ENCODE assay signal across 14 mouse cellular contexts in the genomic region with DNA sequence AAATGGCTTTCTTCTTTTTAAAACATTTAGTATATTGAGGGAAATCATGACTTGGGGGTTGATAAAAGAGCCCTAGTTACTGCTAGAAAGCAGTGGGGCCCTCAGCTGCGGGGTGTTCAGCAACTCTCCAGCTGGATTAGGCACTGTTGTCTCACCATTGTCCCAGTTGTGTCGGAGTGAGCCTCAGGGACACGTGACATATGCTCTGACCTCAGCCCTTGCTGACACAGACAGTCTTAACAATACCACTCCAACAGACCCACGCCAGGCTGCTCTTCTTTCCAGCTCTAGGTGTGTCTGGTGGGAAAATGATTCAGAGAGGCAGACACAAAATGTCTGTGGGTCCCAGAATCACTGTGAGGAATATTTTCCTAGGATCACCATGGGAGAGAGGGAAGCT.
DNase-seq lines count a peak whose midpoint lies in the region; ATAC-seq and TF ChIP-seq lines count a peak whose summit lies in the region.
"Had no signal": no experiment of that assay in that cellular context is flagged by ENCODE, and none has a peak within 500 bp of the region (broad histone marks: within the 10 kb centered on the region; RNA-seq: fewer than 3 reads in every experiment).

No protein-coding gene starts in this region.

- no peaks in the 10 kb centered on the region for H3K79me2 ChIP-seq in heart, adult 2 months (replicated peaks; ENCODE audit: control insufficient read depth, insufficient read depth, low read length)
- no peaks in the 10 kb centered on the region for H3K79me2 ChIP-seq in C2C12 (ENCODE audit: control insufficient read depth, insufficient read depth)

- intact Hi-C loops in heart, adult 2 months (cut with DNase I) = no loop called here
- intact Hi-C loops in left cerebral cortex, postnatal 14 days (cut with DNase I) = no loop called here

- no peak for TF ChIP-seq EP300 in heart, adult 2 months (IDR thresholded peaks at IDR 0.05; ENCODE audit: insufficient read depth, low read depth, low read length)
- TF ChIP-seq EP300 in liver, postnatal 0 days (IDR thresholded peaks at IDR 0.05; ENCODE audit: low read depth) = no peak

- no peak overlapping the region for H3ac ChIP-seq in C2C12 (ENCODE audit: control insufficient read depth, insufficient read length, low read depth)

- no peak for TF ChIP-seq POLR2A in heart, adult 2 months (IDR thresholded peaks at IDR 0.05; ENCODE audit: insufficient read depth, low read depth, low read length)

- TF ChIP-seq CTCF in heart, adult 2 months (IDR thresholded peaks at IDR 0.05) = no peak
- TF ChIP-seq CTCF in liver, postnatal 0 days (IDR thresholded peaks at IDR 0.05; ENCODE audit: low read depth) = no peak
- TF ChIP-seq CTCF in C2C12 (IDR thresholded peaks at IDR 0.05; ENCODE audit: control insufficient read depth, insufficient read depth, insufficient read length) = no peak

- no peaks in the 10 kb centered on the region; the same call in 1 of the 2 replicates for H3K36me3 ChIP-seq in heart, adult 2 months (ENCODE audit: control insufficient read depth, insufficient read depth, low read length)
- no peaks in the 10 kb centered on the region for H3K36me3 ChIP-seq in liver, postnatal 0 days (replicated peaks; ENCODE audit: insufficient read depth, low read length)
- H3K36me3 ChIP-seq in liver, embryonic 11.5 days (ENCODE audit: control insufficient read depth, insufficient read depth, low read length) = no peaks in the 10 kb centered on the region
- no peaks in the 10 kb centered on the region for H3K36me3 ChIP-seq in C2C12 (ENCODE audit: control insufficient read depth, insufficient read depth)
- H3K36me3 ChIP-seq: intestine, embryonic 15.5 days; limb, embryonic 13.5 days had no signal

- 0 out of 2 replicates have a peak, but pooled peaks have one; percentile 27 for ATAC-seq in liver, postnatal 0 days
- no peak for ATAC-seq in liver, embryonic 11.5 days (replicated peaks; ENCODE audit: low FRiP score)
- peak; percentile 27; the same call in 1 of the 2 replicates for ATAC-seq in granulocyte monocyte progenitor cell, adult 5-6 weeks (replicated peaks; ENCODE audit: poor library complexity, severe bottlenecking)
- ATAC-seq: activated CD4-positive, CD25-positive, alpha-beta regulatory T cell, adult 4 months; intestine, embryonic 15.5 days had no signal

- H3K4me1 ChIP-seq in heart, adult 2 months (ENCODE audit: control insufficient read depth, insufficient read depth, low read length) = peaks cover 6% of the 10 kb centered on the region
- H3K4me1 ChIP-seq in liver, postnatal 0 days (ENCODE audit: insufficient read depth) = 0 out of 2 replicates have a peak, but pooled peaks cover 3% of the 10 kb centered on the region
- H3K4me1 ChIP-seq in liver, embryonic 11.5 days (replicated peaks; ENCODE audit: control insufficient read depth, insufficient read depth, low read length) = no peaks in the 10 kb centered on the region; the same call in 1 of the 2 replicates
- H3K4me1 ChIP-seq: intestine, embryonic 15.5 days had no signal

- 22% methylated on average over 4 of the region's 4 CpGs for WGBS in heart, adult 2 months
- WGBS in liver, postnatal 0 days (ENCODE audit: insufficient replicate concordance) = 34% methylated on average over 4 of the region's 4 CpGs
- 37% methylated on average over 4 of the region's 4 CpGs for WGBS in liver, embryonic 11.5 days

- H3K27me3 ChIP-seq in heart, adult 2 months (ENCODE audit: control insufficient read depth, insufficient read depth, low read length) = no peaks in the 10 kb centered on the region
- H3K27me3 ChIP-seq in liver, postnatal 0 days (ENCODE audit: insufficient read depth, low read length) = no peaks in the 10 kb centered on the region
- no peaks in the 10 kb centered on the region for H3K27me3 ChIP-seq in liver, embryonic 11.5 days (replicated peaks; ENCODE audit: control insufficient read depth, insufficient read depth, low read length)
- H3K27me3 ChIP-seq in C2C12 (ENCODE audit: control insufficient read depth, insufficient read depth, insufficient read length) = no peaks in the 10 kb centered on the region
- H3K27me3 ChIP-seq: intestine, embryonic 15.5 days; limb, embryonic 13.5 days had no signal

- no peaks in the 10 kb centered on the region for H3K79me3 ChIP-seq in C2C12 (ENCODE audit: low read depth)

- no peak overlapping the region for H3K4me3 ChIP-seq in heart, adult 2 months
- no peak overlapping the region for H3K4me3 ChIP-seq in liver, postnatal 0 days (ENCODE audit: low read depth, low read length)
- H3K4me3 ChIP-seq in liver, embryonic 11.5 days (ENCODE audit: low read depth, low read length) = no peak overlapping the region
- H3K4me3 ChIP-seq in C2C12 (ENCODE audit: insufficient read depth, poor library complexity, severe bottlenecking) = no peak overlapping the region
- H3K4me3 ChIP-seq: intestine, embryonic 15.5 days; limb, embryonic 13.5 days had no signal

- no peak overlapping the region for H3K9ac ChIP-seq in heart, adult 2 months (ENCODE audit: low read depth, low read length)
- no peak overlapping the region for H3K9ac ChIP-seq in liver, postnatal 0 days (replicated peaks)
- no peak overlapping the region for H3K9ac ChIP-seq in liver, embryonic 11.5 days (ENCODE audit: low read depth, low read length)
- H3K9ac ChIP-seq: intestine, embryonic 15.5 days; limb, embryonic 13.5 days had no signal

- H3K27ac ChIP-seq in heart, adult 2 months = peak overlapping the region; percentile 66
- 0 out of 2 replicates have a peak overlapping the region, but pooled peaks have one; percentile 22 for H3K27ac ChIP-seq in liver, postnatal 0 days (ENCODE audit: low read depth)
- no peak overlapping the region for H3K27ac ChIP-seq in liver, embryonic 11.5 days (ENCODE audit: low read depth, low read length)
- H3K27ac ChIP-seq: intestine, embryonic 15.5 days; limb, embryonic 13.5 days had no signal

- DNase-seq in heart, adult 2 months = no peak
- DNase-seq in heart, adult 9 months (ENCODE audit: low spot score in 2 of 2) = no peak
- DNase-seq in liver, postnatal 0 days = no peak
- DNase-seq in liver, embryonic 11.5 days (ENCODE audit: low spot score) = no peak
- no peak for DNase-seq in left cerebral cortex, postnatal 14 days (ENCODE audit: low spot score in 2 of 2)
- DNase-seq in urinary bladder, postnatal 10 days (ENCODE audit: low spot score) = no peak
- DNase-seq: B cell, adult 2 months; cerebellum, adult 2 months; spleen, adult 18-20 months had no signal

- H3K4me2 ChIP-seq in liver, postnatal 0 days (ENCODE audit: low read depth, low read length) = no peak overlapping the region
- no peak overlapping the region for H3K4me2 ChIP-seq in liver, embryonic 11.5 days
- H3K4me2 ChIP-seq: intestine, embryonic 15.5 days; limb, embryonic 13.5 days had no signal

- H3K9me3 ChIP-seq in liver, postnatal 0 days (ENCODE audit: low read length) = no peaks in the 10 kb centered on the region
- no peaks in the 10 kb centered on the region for H3K9me3 ChIP-seq in liver, embryonic 11.5 days (ENCODE audit: control insufficient read depth, low read length)
- H3K9me3 ChIP-seq: intestine, embryonic 15.5 days; limb, embryonic 13.5 days had no signal

TF ChIP-seq in C2C12, 6 proteins besides CTCF, POLR2A, EP300 and RAD21:
- TF ChIP-seq MYOG (IDR thresholded peaks at IDR 0.05; ENCODE audit: control insufficient read depth, extremely low read depth, insufficient read length) (no peak), USF1 (IDR thresholded peaks at IDR 0.05; ENCODE audit: low read depth) (peak; percentile 69), MAX (IDR thresholded peaks at IDR 0.05) (no peak), FOSL1 (IDR thresholded peaks at IDR 0.05; ENCODE audit: insufficient read depth, low read length, poor library complexity, severe bottlenecking) (no peak), MYOD1 (IDR thresholded peaks at IDR 0.05; ENCODE audit: control insufficient read depth, insufficient read length, low read depth) (no peak), CEBPB (IDR thresholded peaks at IDR 0.05; ENCODE audit: low read depth) (no peak)
TF ChIP-seq in C2C12: peak in this region for 1.
